Mouse (Mus musculus) intestine, embryonic 16.5 days (tissue): ENCODE data around the gene Hdgf. TPM values are rescaled to one million over a fixed set of nuclear protein-coding genes. Genes with fewer than 3 reads are reported as not detected.

Experiments used
- ATAC-seq: fragments of 200-750 bp; cut with Nextera tagmentation; 2 replicates; pipeline ENCODE4 v1.8.0; 2017; ENCODE audit warnings: moderate TSS enrichment, moderate library complexity
- H3K27ac ChIP-seq: fragments of 300-500 bp; sonication (generic); 2 replicates; pipeline ENCODE4 v1.5.1; 2014; ENCODE audit warnings: mild to moderate bottlenecking, low read length
- H3K27me3 ChIP-seq: fragments of 300-500 bp; sonication (generic); replicated peaks from 2 replicates; pipeline ENCODE4 v1.6.1; 2014; ENCODE audit warnings: low read length, control low read depth, mixed read lengths; ENCODE audit not compliant: control insufficient read depth, insufficient read depth
- H3K36me3 ChIP-seq: fragments of 300-500 bp; sonication (generic); 2 replicates; pipeline ENCODE4 v1.6.1; 2014; ENCODE audit warnings: low read length, control low read depth; ENCODE audit not compliant: control insufficient read depth, insufficient read depth
- H3K4me1 ChIP-seq: fragments of 300-500 bp; sonication (generic); 2 replicates; pipeline ENCODE4 v1.6.1; 2014; ENCODE audit warnings: low read length, control low read depth, mixed read lengths; ENCODE audit not compliant: control insufficient read depth, insufficient read depth
- H3K4me2 ChIP-seq: fragments of 300-500 bp; sonication (generic); 2 replicates; pipeline ENCODE4 v1.6.1; 2014; ENCODE audit warnings: low read depth, low read length, control low read depth
- H3K4me3 ChIP-seq: fragments of 300-500 bp; sonication (generic); 2 replicates; pipeline ENCODE4 v1.5.1; 2014; ENCODE audit warnings: mild to moderate bottlenecking, low read length
- H3K9ac ChIP-seq: fragments of 300-500 bp; sonication (generic); 2 replicates; pipeline ENCODE4 v1.6.1; 2014; ENCODE audit warnings: low read depth, low read length
- H3K9me3 ChIP-seq: fragments of 300-500 bp; sonication (generic); 2 replicates; pipeline ENCODE4 v1.6.1; 2016; ENCODE audit warnings: low read length, control low read depth; ENCODE audit not compliant: control insufficient read depth
- WGBS: fragments of 180-500 bp; shearing (Covaris S2); extraction: QIAGEN DNeasy Blood & Tissue Kit; methylation state at CpG from one replicate; pipeline ENCODE4 v1.1.7; 2014; 5-methylcytosine and 5-hydroxymethylcytosine counted together
- polyA plus RNA-seq: library from polyadenylated mRNA; unstranded; fragments of >200 nt; fragmentation: Nextera tagmentation; extraction: Ambion mirVana; gene quantifications from 2 replicates; pipeline ENCODE4 v1.2.1, GENCODE M21; 2015

Hdgf gene
- polyA plus RNA-seq, 1 experiment from 2014 or later: 76.0 TPM

- H3K27me3 ChIP-seq: peaks cover 29% of the 10 kb centered on the region
- H3K4me1 ChIP-seq: peaks cover 25% of the 10 kb centered on the region
- no peaks in the 10 kb centered on the region for H3K36me3 ChIP-seq
- WGBS: under 1% methylated on average over 17 of the region's 17 CpGs
- peak overlapping the region; percentile 21 for H3K4me3 ChIP-seq
- peak overlapping the region; percentile 46 for H3K4me2 ChIP-seq
- H3K9me3 ChIP-seq: no peaks in the 10 kb centered on the region
- H3K9ac ChIP-seq: peak overlapping the region; percentile 17
- H3K27ac ChIP-seq: no peak overlapping the region
- ATAC-seq: no peak
These were observed 41.7 kb downstream of the Hdgf start for GRCm38 (mm10) chr3:87947811-87948199.

- H3K27me3 ChIP-seq: peaks cover 29% of the 10 kb centered on the region
- H3K27ac ChIP-seq: no peak within 1 kb of the TSS
- H3K9ac ChIP-seq: peak within 1 kb of the TSS; percentile 17
- H3K4me2 ChIP-seq: peak within 1 kb of the TSS; percentile 46
- ATAC-seq: 0 out of 2 replicates have a peak, but pooled peaks have one; percentile 16
- H3K9me3 ChIP-seq: no peaks in the 10 kb centered on the region
- WGBS: 6% methylated on average over 35 of the region's 35 CpGs
- peaks cover 25% of the 10 kb centered on the region for H3K4me1 ChIP-seq
- H3K36me3 ChIP-seq: no peaks in the 10 kb centered on the region
- H3K4me3 ChIP-seq: peak within 1 kb of the TSS; percentile 21
These were observed 42.5 kb downstream of the Hdgf start, which contains the start of gene Crabp2 for GRCm38 (mm10) chr3:87948378-87949265. Gene Crabp2 (plus strand): TSS chr3:87948666.

- WGBS: 26% methylated on average over 16 of the region's 16 CpGs
- H3K9ac ChIP-seq: no peak overlapping the region
- no peaks in the 10 kb centered on the region for H3K36me3 ChIP-seq
- peaks cover 25% of the 10 kb centered on the region for H3K4me1 ChIP-seq
- no peak overlapping the region for H3K4me3 ChIP-seq
- 0 out of 2 replicates have a peak overlapping the region, but pooled peaks have one; percentile 46 for H3K4me2 ChIP-seq
- no peak for ATAC-seq
- no peak overlapping the region for H3K27ac ChIP-seq
- peaks cover 29% of the 10 kb centered on the region for H3K27me3 ChIP-seq
- no peaks in the 10 kb centered on the region for H3K9me3 ChIP-seq
These were observed 43.3 kb downstream of the Hdgf start for GRCm38 (mm10) chr3:87949266-87949954.

- peaks cover 25% of the 10 kb centered on the region for H3K4me1 ChIP-seq
- H3K4me3 ChIP-seq: no peak overlapping the region
- no peak overlapping the region for H3K9ac ChIP-seq
These were observed 43.9 kb downstream of the Hdgf start for GRCm38 (mm10) chr3:87949955-87950515.

GRCm38 (mm10) chr3:87951946-87952345 is 45.8 kb downstream of the Hdgf start:
- ATAC-seq: no peak
- Histone ChIP-seq H3K4me2 (peak overlapping the region; percentile 46), H3K9ac (peak overlapping the region; percentile 35), H3K4me3 (peak overlapping the region; percentile 9; the same call in 1 of the 2 replicates), H3K36me3 (no peaks in the 10 kb centered on the region), H3K9me3 (no peaks in the 10 kb centered on the region), H3K27me3 (peaks cover 18% of the 10 kb centered on the region), H3K4me1 (peaks cover 20% of the 10 kb centered on the region), H3K27ac (no peak overlapping the region)
- WGBS: 27% methylated on average over 12 of the region's 12 CpGs

More at GRCm38 (mm10) chr3:87949955-87950515, 43.9 kb downstream of the Hdgf start:
- WGBS: 25% methylated on average over 13 of the region's 13 CpGs
- Histone ChIP-seq H3K36me3 (no peaks in the 10 kb centered on the region), H3K27me3 (peaks cover 29% of the 10 kb centered on the region), H3K9me3 (no peaks in the 10 kb centered on the region), H3K27ac (no peak overlapping the region), H3K4me2 (no peak overlapping the region)
- ATAC-seq: no peak

GRCm38 (mm10) chr3:87952440-87952839 is 46.3 kb downstream of the Hdgf start:
- Histone ChIP-seq H3K4me1 (peaks cover 19% of the 10 kb centered on the region), H3K4me2 (peak overlapping the region; percentile 46), H3K27ac (peak overlapping the region; percentile 23; the same call in 1 of the 2 replicates), H3K9me3 (no peaks in the 10 kb centered on the region), H3K4me3 (peak overlapping the region; percentile 9; the same call in 1 of the 2 replicates), H3K9ac (peak overlapping the region; percentile 35), H3K27me3 (peaks cover 18% of the 10 kb centered on the region), H3K36me3 (no peaks in the 10 kb centered on the region)
- 14% methylated on average over 5 of the region's 5 CpGs for WGBS
- ATAC-seq: peak; percentile 76

- no peaks in the 10 kb centered on the region for H3K9me3 ChIP-seq
- ATAC-seq: no peak
- no peak overlapping the region for H3K9ac ChIP-seq
- no peaks in the 10 kb centered on the region for H3K27me3 ChIP-seq
- H3K4me1 ChIP-seq: 0 out of 2 replicates have a peak, but pooled peaks cover 3% of the 10 kb centered on the region
- no peaks in the 10 kb centered on the region for H3K36me3 ChIP-seq
- 32% methylated on average over 1 of the region's 1 CpGs for WGBS
- no peak overlapping the region for H3K4me3 ChIP-seq
- H3K27ac ChIP-seq: no peak overlapping the region
- no peak overlapping the region for H3K4me2 ChIP-seq
These were observed 51.9 kb downstream of the Hdgf start for GRCm38 (mm10) chr3:87958056-87958455.

GRCm38 (mm10) chr3:87958476-87958875 is 52.4 kb downstream of the Hdgf start:
- H3K9me3 ChIP-seq: no peaks in the 10 kb centered on the region
- H3K36me3 ChIP-seq: no peaks in the 10 kb centered on the region
- H3K9ac ChIP-seq: no peak overlapping the region
- WGBS: 35% methylated on average over 4 of the region's 4 CpGs
- no peak overlapping the region for H3K27ac ChIP-seq
- no peaks in the 10 kb centered on the region for H3K27me3 ChIP-seq
- H3K4me2 ChIP-seq: no peak overlapping the region
- no peak overlapping the region for H3K4me3 ChIP-seq
- 0 out of 2 replicates have a peak, but pooled peaks cover 3% of the 10 kb centered on the region for H3K4me1 ChIP-seq
- ATAC-seq: no peak

- no peak for ATAC-seq
- 61% methylated on average over 1 of the region's 1 CpGs for WGBS
- Histone ChIP-seq H3K4me3 (no peak overlapping the region), H3K36me3 (no peaks in the 10 kb centered on the region), H3K9me3 (no peaks in the 10 kb centered on the region), H3K9ac (no peak overlapping the region), H3K4me1 (0 out of 2 replicates have a peak, but pooled peaks cover 3% of the 10 kb centered on the region), H3K27ac (no peak overlapping the region), H3K27me3 (no peaks in the 10 kb centered on the region), H3K4me2 (no peak overlapping the region)
These were observed 52.8 kb downstream of the Hdgf start for GRCm38 (mm10) chr3:87958967-87959366.
